Comparison of ENCODE assay signal across 15 mouse cellular contexts in genomic region chr11:118607927-118608326, GRCm38 (mm10).
"Had no signal": no experiment of that assay in that cellular context is flagged by ENCODE, and none has a peak within 500 bp of the region (broad histone marks: within the 10 kb centered on the region; RNA-seq: fewer than 3 reads in every experiment).

No protein-coding gene starts in this region.

- DNase-seq: kidney, adult 18-20 months; kidney, postnatal 14 days; layer of hippocampus, adult 9-11 months; liver; liver, embryonic 13.5 days; liver, postnatal 0 days; right cerebral cortex, adult 18-20 months; right cerebral cortex, postnatal 4 days; spleen, adult 18-20 months; thymus, postnatal 36 days had no signal

- H3K36me3 ChIP-seq: limb, embryonic 12.5 days; liver, embryonic 13.5 days; lung, embryonic 15.5 days; midbrain, embryonic 12.5 days; stomach, embryonic 15.5 days had no signal

- ATAC-seq: liver, postnatal 0 days had no signal

- H3K9me3 ChIP-seq: limb, embryonic 12.5 days; liver, embryonic 13.5 days; lung, embryonic 15.5 days; midbrain, embryonic 12.5 days; stomach, embryonic 15.5 days had no signal

- H3K9ac ChIP-seq: limb, embryonic 12.5 days; liver, embryonic 13.5 days; liver, postnatal 0 days; lung, embryonic 15.5 days; midbrain, embryonic 12.5 days; stomach, embryonic 15.5 days had no signal

- H3K4me1 ChIP-seq: liver, embryonic 13.5 days; lung, embryonic 15.5 days; stomach, embryonic 15.5 days had no signal

- H3K27ac ChIP-seq: limb, embryonic 12.5 days; liver, embryonic 13.5 days; lung, embryonic 15.5 days; midbrain, embryonic 12.5 days; stomach, embryonic 15.5 days had no signal

- H3K4me3 ChIP-seq: limb, embryonic 12.5 days; liver, embryonic 13.5 days; lung, embryonic 15.5 days; midbrain, embryonic 12.5 days; myocyte; stomach, embryonic 15.5 days had no signal

- H3K4me2 ChIP-seq: limb, embryonic 12.5 days; liver, embryonic 13.5 days; lung, embryonic 15.5 days; midbrain, embryonic 12.5 days; stomach, embryonic 15.5 days had no signal
